Mouse (Mus musculus): ENCODE data around the gene Srrm4.

Gene Srrm4

DNA sequence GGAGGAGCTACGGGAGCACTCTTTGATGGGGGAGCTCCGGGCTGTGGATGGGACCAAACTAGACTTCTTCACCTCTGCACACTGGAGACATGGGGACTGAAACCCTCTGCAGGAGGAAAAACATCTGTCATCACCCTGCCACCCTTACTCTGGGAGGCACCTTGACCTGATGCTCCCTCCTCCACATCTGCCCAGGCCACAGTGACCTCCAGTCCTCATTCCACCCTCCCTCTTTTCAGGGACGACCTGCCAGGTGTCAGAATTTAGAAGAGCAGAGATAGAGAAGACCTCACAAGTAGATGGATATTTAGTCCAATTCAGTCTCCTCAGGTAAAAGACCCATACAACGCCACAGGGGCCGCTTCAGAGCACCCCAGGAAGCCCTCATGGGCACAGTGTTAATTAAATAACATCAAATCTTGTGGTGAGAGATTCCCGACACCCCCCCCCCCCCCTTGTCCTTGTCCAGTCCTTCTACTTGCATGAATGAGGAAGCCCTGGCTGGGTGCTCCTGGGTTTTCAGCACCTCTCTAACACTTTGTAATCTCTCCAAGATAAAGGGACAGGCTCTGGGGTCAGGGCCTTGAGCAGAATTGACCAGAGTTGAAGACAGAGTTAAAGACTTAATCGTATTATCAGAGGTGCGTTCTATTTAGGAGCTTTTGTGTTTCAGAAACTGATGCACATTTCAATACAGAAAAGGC, 141.9 kb downstream of the Srrm4 start:
- Histone ChIP-seq H3K27me3 (ENCODE audit: insufficient read depth, low read length) (no peaks in the 10 kb centered on the region; the same call in 1 of the 2 replicates), H3K4me3 (replicated peaks; ENCODE audit: low read length) (peak overlapping the region; percentile 32), H3K36me3 (ENCODE audit: insufficient read depth, low read length) (no peaks in the 10 kb centered on the region), H3K4me1 (replicated peaks; ENCODE audit: low read depth, low read length) (peaks cover 89% of the 10 kb centered on the region), H3K9me3 (ENCODE audit: low read length) (no peaks in the 10 kb centered on the region)
- TF ChIP-seq NANOG (IDR thresholded peaks at IDR 0.05; ENCODE audit: borderline replicate concordance, low read length) (no peak), POU5F1 (IDR thresholded peaks at IDR 0.05; ENCODE audit: borderline replicate concordance, low read length) (no peak), CTCF (conservative IDR thresholded peaks at IDR 0.05; ENCODE audit: low read length) (no peak)

DNA sequence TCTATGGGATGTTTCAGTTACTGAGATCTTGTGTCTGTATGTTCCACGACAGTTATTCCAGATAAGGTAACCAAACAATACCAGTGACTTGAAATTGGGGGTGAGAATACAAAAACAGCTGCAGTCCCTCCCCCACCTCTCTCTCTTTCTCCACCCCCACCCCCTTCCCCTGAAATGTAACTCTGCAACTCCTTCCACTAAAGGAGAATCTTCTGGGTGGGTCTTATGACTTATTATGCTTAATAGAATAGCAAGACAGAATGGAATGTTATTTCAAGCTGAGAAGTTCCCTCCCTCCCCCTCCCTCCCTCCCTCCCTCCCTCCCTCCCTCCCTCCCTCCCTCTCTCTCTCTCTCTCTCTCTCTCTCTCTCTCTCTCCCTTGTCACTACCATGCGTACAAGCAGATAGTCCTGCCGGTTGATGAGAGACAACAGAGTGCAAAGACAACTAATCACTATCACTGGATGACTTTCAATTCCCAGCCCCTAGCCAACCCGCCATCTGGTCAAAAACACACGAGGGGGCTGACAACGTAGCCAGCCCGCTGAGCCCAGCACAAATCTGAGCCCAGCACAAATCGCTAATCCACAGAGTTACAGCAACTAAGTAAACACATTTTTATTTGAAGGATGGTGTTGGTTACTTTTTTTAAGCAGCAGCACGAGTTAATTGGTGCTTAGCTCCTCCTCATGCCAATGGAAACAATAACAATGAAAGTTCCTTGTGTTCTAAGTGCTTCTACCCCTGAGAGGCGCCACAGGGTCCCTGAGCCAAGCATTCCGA, 143.0 kb downstream of the Srrm4 start:
- no peak for TF ChIP-seq CTCF (conservative IDR thresholded peaks at IDR 0.05; ENCODE audit: low read length)
- H3K27me3 ChIP-seq (ENCODE audit: insufficient read depth, low read length): no peaks in the 10 kb centered on the region; the same call in 1 of the 2 replicates
- peak overlapping the region; percentile 54 for H3K4me3 ChIP-seq (replicated peaks; ENCODE audit: low read length)
- H3K9me3 ChIP-seq (ENCODE audit: low read length): no peaks in the 10 kb centered on the region
- H3K4me1 ChIP-seq (replicated peaks; ENCODE audit: low read depth, low read length): peaks cover 89% of the 10 kb centered on the region
- no peaks in the 10 kb centered on the region; the same call in 1 of the 2 replicates for H3K36me3 ChIP-seq (ENCODE audit: insufficient read depth, low read length)

GRCm38 (mm10) chr5:116447821-116448350, 143.7 kb downstream of the Srrm4 start:
- TF ChIP-seq NANOG (IDR thresholded peaks at IDR 0.05; ENCODE audit: borderline replicate concordance, low read length) (no peak), CTCF (conservative IDR thresholded peaks at IDR 0.05; ENCODE audit: low read length) (no peak)
- Histone ChIP-seq H3K4me1 (replicated peaks; ENCODE audit: low read depth, low read length) (peaks cover 90% of the 10 kb centered on the region), H3K9me3 (ENCODE audit: low read length) (no peaks in the 10 kb centered on the region), H3K27me3 (ENCODE audit: insufficient read depth, low read length) (no peaks in the 10 kb centered on the region; the same call in 1 of the 2 replicates), H3K4me3 (replicated peaks; ENCODE audit: low read length) (peak overlapping the region; percentile 54), H3K36me3 (ENCODE audit: insufficient read depth, low read length) (peaks cover 7% of the 10 kb centered on the region)

- H3K27me3 ChIP-seq (ENCODE audit: insufficient read depth, low read length): no peaks in the 10 kb centered on the region; the same call in 1 of the 2 replicates
- H3K9me3 ChIP-seq (ENCODE audit: low read length): no peaks in the 10 kb centered on the region
- peaks cover 92% of the 10 kb centered on the region for H3K4me1 ChIP-seq (replicated peaks; ENCODE audit: low read depth, low read length)
- peaks cover 10% of the 10 kb centered on the region for H3K36me3 ChIP-seq (ENCODE audit: insufficient read depth, low read length)
- no peak for TF ChIP-seq CTCF (conservative IDR thresholded peaks at IDR 0.05; ENCODE audit: low read length)
- no peak for TF ChIP-seq POU5F1 (IDR thresholded peaks at IDR 0.05; ENCODE audit: borderline replicate concordance, low read length)
- TF ChIP-seq NANOG (IDR thresholded peaks at IDR 0.05; ENCODE audit: borderline replicate concordance, low read length): no peak
- peak overlapping the region; percentile 62 for H3K4me3 ChIP-seq (replicated peaks; ENCODE audit: low read length)
These were observed 145.1 kb downstream of the Srrm4 start for GRCm38 (mm10) chr5:116446552-116446951.

DNA sequence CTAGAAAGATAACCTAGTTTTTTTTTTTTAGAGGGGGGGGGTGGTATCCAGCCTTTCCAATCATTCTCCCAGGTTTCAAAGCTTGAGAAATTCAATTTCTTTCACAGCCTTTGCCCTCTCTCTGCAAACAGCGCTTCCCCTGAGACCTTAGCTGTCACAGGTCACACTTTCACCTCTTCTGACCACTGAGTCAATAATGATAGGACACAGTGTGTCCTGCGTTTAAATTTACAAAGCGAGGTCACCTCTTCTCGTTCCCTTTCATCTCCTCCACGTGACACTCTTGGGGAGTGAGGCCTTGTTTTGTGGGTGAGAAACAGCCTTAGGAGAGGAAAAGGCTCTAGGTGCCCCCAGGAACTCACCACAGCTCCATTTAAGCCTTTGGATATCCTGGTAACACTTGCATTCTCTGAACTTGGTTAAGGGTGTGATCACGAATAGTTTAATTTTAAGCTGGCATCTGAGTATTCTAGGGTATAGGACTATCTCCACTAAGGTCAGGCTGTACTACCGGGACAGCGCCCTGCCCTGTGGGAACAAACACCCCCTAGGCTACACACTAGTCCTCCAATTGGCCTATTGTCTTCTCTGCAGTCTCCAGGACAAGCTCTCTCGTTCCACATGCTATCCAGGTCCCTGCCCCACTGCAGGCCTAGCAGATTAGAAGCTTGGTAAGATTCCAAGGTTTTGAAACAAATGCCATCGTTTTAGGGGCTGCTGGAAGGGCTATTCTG, 145.8 kb downstream of the Srrm4 start:
- peaks cover 93% of the 10 kb centered on the region for H3K4me1 ChIP-seq (replicated peaks; ENCODE audit: low read depth, low read length)
- peaks cover 10% of the 10 kb centered on the region for H3K36me3 ChIP-seq (ENCODE audit: insufficient read depth, low read length)
- peak overlapping the region; percentile 62 for H3K4me3 ChIP-seq (replicated peaks; ENCODE audit: low read length)
- TF ChIP-seq CTCF (conservative IDR thresholded peaks at IDR 0.05; ENCODE audit: low read length): no peak
- TF ChIP-seq POU5F1 (IDR thresholded peaks at IDR 0.05; ENCODE audit: borderline replicate concordance, low read length): no peak
- no peak for TF ChIP-seq NANOG (IDR thresholded peaks at IDR 0.05; ENCODE audit: borderline replicate concordance, low read length)
- H3K27me3 ChIP-seq (ENCODE audit: insufficient read depth, low read length): no peaks in the 10 kb centered on the region; the same call in 1 of the 2 replicates
- no peaks in the 10 kb centered on the region for H3K9me3 ChIP-seq (ENCODE audit: low read length)

DNA sequence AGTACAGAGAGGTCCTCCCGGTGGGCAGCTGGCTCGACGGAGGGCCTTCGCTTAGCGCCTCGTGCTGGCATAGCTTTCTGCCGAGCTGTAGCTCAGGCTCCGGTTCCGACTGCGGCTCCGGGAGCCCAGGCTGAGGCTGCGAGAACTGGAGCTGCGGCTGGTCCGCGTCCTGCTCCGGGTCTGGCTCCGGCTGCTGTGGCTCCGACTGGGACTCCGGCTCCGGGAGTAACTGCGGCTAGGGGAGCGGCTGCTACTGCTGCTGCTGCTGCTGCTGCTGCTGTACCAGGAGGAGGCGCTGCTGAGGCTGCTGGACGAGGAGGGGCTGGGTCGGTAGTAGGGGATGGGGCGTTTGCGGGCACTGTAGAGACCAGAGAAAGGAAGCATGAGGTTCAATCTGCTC, 147.1 kb downstream of the Srrm4 start:
- Histone ChIP-seq H3K4me1 (replicated peaks; ENCODE audit: low read depth, low read length) (peaks cover 93% of the 10 kb centered on the region), H3K9me3 (ENCODE audit: low read length) (no peaks in the 10 kb centered on the region), H3K27me3 (ENCODE audit: insufficient read depth, low read length) (no peaks in the 10 kb centered on the region), H3K36me3 (ENCODE audit: insufficient read depth, low read length) (peaks cover 10% of the 10 kb centered on the region), H3K4me3 (replicated peaks; ENCODE audit: low read length) (peak overlapping the region; percentile 65)
- TF ChIP-seq NANOG (IDR thresholded peaks at IDR 0.05; ENCODE audit: borderline replicate concordance, low read length) (no peak), CTCF (conservative IDR thresholded peaks at IDR 0.05; ENCODE audit: low read length) (peak; percentile 73)

DNA sequence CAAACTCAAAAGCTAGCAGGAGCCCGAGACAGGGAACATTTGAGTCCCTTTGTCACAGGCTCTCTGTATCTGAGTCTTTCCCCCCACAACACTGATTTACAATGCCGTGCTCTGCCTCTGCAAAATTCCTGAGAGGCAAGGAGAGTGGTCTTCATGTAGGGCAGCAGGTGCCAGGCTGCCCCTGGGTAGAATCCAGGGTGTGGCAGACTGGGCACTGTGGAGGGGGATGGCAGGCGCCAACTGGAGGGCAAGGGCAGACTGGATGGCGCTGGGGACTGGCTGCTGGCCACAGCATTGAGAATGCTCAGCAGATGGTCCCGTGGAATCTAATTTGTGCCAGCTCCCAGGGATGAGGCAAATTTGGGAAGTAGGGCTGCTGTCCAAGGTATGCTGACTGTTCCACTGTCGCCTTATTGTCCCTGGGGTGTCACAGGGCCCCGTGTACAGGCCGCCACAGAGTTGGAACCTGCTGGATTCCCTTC, 148.1 kb downstream of the Srrm4 start:
- Histone ChIP-seq H3K4me1 (replicated peaks; ENCODE audit: low read depth, low read length) (peaks cover 94% of the 10 kb centered on the region), H3K36me3 (ENCODE audit: insufficient read depth, low read length) (peaks cover 10% of the 10 kb centered on the region), H3K27me3 (ENCODE audit: insufficient read depth, low read length) (no peaks in the 10 kb centered on the region), H3K4me3 (replicated peaks; ENCODE audit: low read length) (peak overlapping the region; percentile 65; the same call in 1 of the 2 replicates), H3K9me3 (ENCODE audit: low read length) (no peaks in the 10 kb centered on the region)
- no peak for TF ChIP-seq POU5F1 (IDR thresholded peaks at IDR 0.05; ENCODE audit: borderline replicate concordance, low read length)
- TF ChIP-seq CTCF (conservative IDR thresholded peaks at IDR 0.05; ENCODE audit: low read length): no peak
- TF ChIP-seq NANOG (IDR thresholded peaks at IDR 0.05; ENCODE audit: borderline replicate concordance, low read length): no peak

All from E14TG2a.4 (cell line).